Mouse (Mus musculus) ES-Bruce4 (cell line): ENCODE measurements around the gene Trank1.

Experiments
- CTCF ChIP-seq: IDR thresholded peaks from one replicate; pipeline ENCODE4 v1.8.1; 2011; ENCODE audit warnings: low read depth, low read length
- EP300 ChIP-seq: IDR thresholded peaks from 2 replicates; pipeline ENCODE4 v1.6.1; 2011; ENCODE audit warnings: low read depth, low read length; ENCODE audit not compliant: insufficient read depth

DNA sequence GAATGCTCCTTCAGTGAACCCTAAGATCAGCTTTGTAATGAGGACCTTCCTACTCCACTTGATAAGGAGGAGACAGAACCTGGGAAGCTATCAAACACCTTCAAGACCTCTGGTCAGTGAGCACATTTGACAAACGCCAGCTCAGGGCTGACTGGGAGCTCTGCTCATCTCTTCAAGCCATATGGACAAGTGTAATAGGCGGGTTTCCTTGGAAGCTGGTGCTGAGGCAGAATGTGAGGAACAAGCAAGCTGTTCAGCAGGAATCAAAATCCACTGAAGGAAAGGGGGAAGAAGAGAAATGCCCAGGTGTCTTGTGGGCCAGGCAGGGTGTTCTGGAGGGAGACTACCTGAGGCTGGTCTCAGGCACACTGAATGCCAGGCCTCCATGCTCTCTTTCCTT is 110.3 kb downstream of the Trank1 start:
- TF ChIP-seq CTCF (no peak), EP300 (no peak)
